ENCODE assay signal across 21 mouse cellular contexts in genomic region chr5:41625544-41625943, GRCm38 (mm10).
"Had no signal": no experiment of that assay in that cellular context is flagged by ENCODE, and none has a peak within 500 bp of the region (broad histone marks: within the 10 kb centered on the region; RNA-seq: fewer than 3 reads in every experiment).

No protein-coding gene starts in this region.

- ATAC-seq: lung, postnatal 0 days; midbrain, embryonic 16.5 days had no signal

- DNase-seq: lung, adult 18-20 months; lung, postnatal 14 days; lung, postnatal 4 days; midbrain, embryonic 14.5 days; retina, postnatal 1 day; right cerebral cortex, adult 18-20 months; right cerebral cortex, postnatal 25 days; thymus, adult 2 months; thymus, postnatal 25 days; thymus, postnatal 4 days had no signal

- H3K27me3 ChIP-seq: liver, embryonic 15.5 days; lung, embryonic 15.5 days; midbrain, embryonic 12.5 days; neural tube, embryonic 13.5 days; neural tube, embryonic 15.5 days; stomach, embryonic 15.5 days had no signal

- H3K27ac ChIP-seq: liver, embryonic 15.5 days; lung, embryonic 15.5 days; midbrain, embryonic 10.5 days; midbrain, embryonic 12.5 days; neural tube, embryonic 13.5 days; neural tube, embryonic 15.5 days; stomach, embryonic 15.5 days; stomach, postnatal 0 days had no signal

- H3K9ac ChIP-seq: liver, embryonic 15.5 days; lung, embryonic 15.5 days; midbrain, embryonic 12.5 days; neural tube, embryonic 13.5 days; neural tube, embryonic 15.5 days; stomach, embryonic 15.5 days had no signal

- H3K4me2 ChIP-seq: liver, embryonic 15.5 days; lung, embryonic 15.5 days; midbrain, embryonic 12.5 days; neural tube, embryonic 13.5 days; neural tube, embryonic 15.5 days; stomach, embryonic 15.5 days had no signal

- H3K36me3 ChIP-seq: lung, embryonic 15.5 days; midbrain, embryonic 10.5 days; neural tube, embryonic 15.5 days; stomach, embryonic 15.5 days had no signal

- H3K4me3 ChIP-seq: liver, embryonic 15.5 days; lung, embryonic 15.5 days; midbrain, embryonic 10.5 days; midbrain, embryonic 12.5 days; myocyte; neural tube, embryonic 13.5 days; neural tube, embryonic 15.5 days; stomach, embryonic 15.5 days had no signal

- H3K4me1 ChIP-seq: liver, embryonic 15.5 days; lung, embryonic 15.5 days; midbrain, embryonic 10.5 days; midbrain, embryonic 12.5 days; neural tube, embryonic 13.5 days; neural tube, embryonic 15.5 days; stomach, embryonic 15.5 days had no signal

- H3K9me3 ChIP-seq: liver, embryonic 15.5 days; lung, embryonic 15.5 days; midbrain, embryonic 10.5 days; midbrain, embryonic 12.5 days; neural tube, embryonic 13.5 days; neural tube, embryonic 15.5 days; stomach, embryonic 15.5 days had no signal
